In genomic region chr4:117829260-117830123, GRCm38 (mm10) we compare ENCODE assay signal across 8 mouse cellular contexts. TPM values are rescaled to one million over a fixed set of nuclear protein-coding genes. Genes with fewer than 3 reads are reported as not detected.
DNase-seq lines count a peak whose midpoint lies in the region; ATAC-seq and TF ChIP-seq lines count a peak whose summit lies in the region.

No protein-coding gene starts in this region.

- no peaks in the 10 kb centered on the region for H3K4me1 ChIP-seq in hindbrain, postnatal 0 days (ENCODE audit: insufficient read depth, low read length)
- H3K4me1 ChIP-seq in limb, embryonic 14.5 days (ENCODE audit: control insufficient read depth, insufficient read depth, low read length) = peaks cover 3% of the 10 kb centered on the region; the same call in 1 of the 2 replicates
- peaks cover 4% of the 10 kb centered on the region for H3K4me1 ChIP-seq in midbrain, embryonic 14.5 days (ENCODE audit: control insufficient read depth, insufficient read depth, low read length)

- DNase-seq in right cerebral cortex, adult 18-20 months = peak; percentile 36
- no peak for DNase-seq in right cerebral cortex, postnatal 25 days
- DNase-seq in cerebellum, postnatal 36 days = peak; percentile 81 to 84
- DNase-seq in gastrocnemius, adult 8-10 months (ENCODE audit: low spot score in 2 of 2) = peak; percentile 60 to 65
- DNase-seq in hindbrain, postnatal 0 days (ENCODE audit: low spot score) = peak; percentile 79
- DNase-seq in limb, embryonic 14.5 days (ENCODE audit: low spot score) = peak; percentile 50
- DNase-seq in midbrain, embryonic 14.5 days = peak; percentile 85
- peak; percentile 46 to 78 for DNase-seq in spleen, postnatal 36 days (ENCODE audit: low spot score in 2 of 2)

- WGBS in hindbrain, postnatal 0 days = 12% methylated on average over 12 of the region's 12 CpGs
- 8% methylated on average over 12 of the region's 12 CpGs for WGBS in limb, embryonic 14.5 days
- WGBS in midbrain, embryonic 14.5 days = 8% methylated on average over 12 of the region's 12 CpGs

- no peaks in the 10 kb centered on the region for H3K36me3 ChIP-seq in hindbrain, postnatal 0 days (ENCODE audit: insufficient read depth, low read length)
- no peaks in the 10 kb centered on the region for H3K36me3 ChIP-seq in limb, embryonic 14.5 days (ENCODE audit: control insufficient read depth, insufficient read depth, low read length)
- H3K36me3 ChIP-seq in midbrain, embryonic 14.5 days (ENCODE audit: control insufficient read depth, insufficient read depth, low read length) = no peaks in the 10 kb centered on the region

- H3K27ac ChIP-seq in hindbrain, postnatal 0 days = no peak overlapping the region
- no peak overlapping the region for H3K27ac ChIP-seq in limb, embryonic 14.5 days (replicated peaks; ENCODE audit: low read depth, low read length)
- H3K27ac ChIP-seq in midbrain, embryonic 14.5 days (replicated peaks; ENCODE audit: low read depth, low read length) = no peak overlapping the region

- H3K27me3 ChIP-seq in hindbrain, postnatal 0 days (ENCODE audit: insufficient read depth, low read length) = no peaks in the 10 kb centered on the region
- no peaks in the 10 kb centered on the region for H3K27me3 ChIP-seq in limb, embryonic 14.5 days (ENCODE audit: control insufficient read depth, insufficient read depth, low read length)
- H3K27me3 ChIP-seq in midbrain, embryonic 14.5 days (ENCODE audit: control insufficient read depth, insufficient read depth, low read length) = no peaks in the 10 kb centered on the region

- TF ChIP-seq CTCF in hindbrain, postnatal 0 days (IDR thresholded peaks at IDR 0.05; ENCODE audit: low read depth) = peak; percentile 92

- 0 out of 2 replicates have a peak overlapping the region, but pooled peaks have one; percentile 5 for H3K4me2 ChIP-seq in hindbrain, postnatal 0 days (ENCODE audit: low read depth, low read length)
- no peak overlapping the region for H3K4me2 ChIP-seq in limb, embryonic 14.5 days (replicated peaks; ENCODE audit: low read depth, low read length, severe bottlenecking)
- H3K4me2 ChIP-seq in midbrain, embryonic 14.5 days (ENCODE audit: low read length) = peak overlapping the region; percentile 11; the same call in 1 of the 2 replicates

- peak; percentile 55 for ATAC-seq in hindbrain, postnatal 0 days
- peak; percentile 31 for ATAC-seq in limb, embryonic 14.5 days (ENCODE audit: low FRiP score, low read depth)
- peak; percentile 52; the same call in 1 of the 2 replicates for ATAC-seq in midbrain, embryonic 14.5 days (ENCODE audit: low FRiP score, low TSS enrichment)

- H3K9me3 ChIP-seq in hindbrain, postnatal 0 days (ENCODE audit: low read length) = no peaks in the 10 kb centered on the region
- no peaks in the 10 kb centered on the region for H3K9me3 ChIP-seq in limb, embryonic 14.5 days (ENCODE audit: control insufficient read depth, low read length)
- H3K9me3 ChIP-seq in midbrain, embryonic 14.5 days (ENCODE audit: control insufficient read depth, low read length) = no peaks in the 10 kb centered on the region

- no peak for TF ChIP-seq POLR2A in limb, embryonic 14.5 days (IDR thresholded peaks at IDR 0.05; ENCODE audit: borderline replicate concordance, extremely low read depth, insufficient read depth, insufficient read length)

- H3K4me3 ChIP-seq in hindbrain, postnatal 0 days (ENCODE audit: low read length) = no peak overlapping the region
- no peak overlapping the region for H3K4me3 ChIP-seq in limb, embryonic 14.5 days (replicated peaks; ENCODE audit: low read length)
- no peak overlapping the region for H3K4me3 ChIP-seq in midbrain, embryonic 14.5 days (replicated peaks; ENCODE audit: low read depth, low read length)

- H3K9ac ChIP-seq in hindbrain, postnatal 0 days (replicated peaks; ENCODE audit: low read length) = no peak overlapping the region
- no peak overlapping the region for H3K9ac ChIP-seq in limb, embryonic 14.5 days (ENCODE audit: low read depth, low read length, severe bottlenecking)
- no peak overlapping the region for H3K9ac ChIP-seq in midbrain, embryonic 14.5 days (replicated peaks; ENCODE audit: low read length)

RNA-seq across cellular contexts. Expression of gene Slc6a9, which starts 4.8 kb away (rescaled TPM):
- 10 to 100 TPM in 1 of 4 experiments, 1 to 10 TPM in 3; 6.3 to 12.0 (median 8.8) TPM for total RNA-seq in gastrocnemius, adult 8-10 months (2022)
- total RNA-seq in hindbrain, postnatal 0 days (2014; rRNA removed) = 107 and 132 TPM in 2 replicates
- polyA plus RNA-seq in hindbrain, postnatal 0 days (2015; fragmentation: Nextera tagmentation; extraction: Ambion mirVana) = 79.7 and 82.9 TPM in 2 replicates
- polyA plus RNA-seq in limb, embryonic 14.5 days (2012; rRNA removed) = 30.1 and 46.7 TPM in 2 replicates
- 9.7 and 12.2 TPM in 2 replicates for polyA plus RNA-seq in limb, embryonic 14.5 days (2014; fragmentation: Nextera tagmentation; extraction: Ambion mirVana)
- 18.4 and 26.4 TPM in 2 replicates for polyA plus RNA-seq in midbrain, embryonic 14.5 days (2014; fragmentation: Nextera tagmentation; extraction: Ambion mirVana)

RNA-seq across cellular contexts. Expression of gene Ccdc24, which starts 42.9 kb away (rescaled TPM):
- total RNA-seq in gastrocnemius, adult 8-10 months (2022) = under 1 TPM in 2 of 4 experiments, not detected in 2; 0.24 to 0.56 TPM
- 2.0 and 3.4 TPM in 2 replicates for total RNA-seq in hindbrain, postnatal 0 days (2014; rRNA removed)
- 1.7 and 2.2 TPM in 2 replicates for polyA plus RNA-seq in hindbrain, postnatal 0 days (2015; fragmentation: Nextera tagmentation; extraction: Ambion mirVana)
- 15.1 and 19.9 TPM in 2 replicates for polyA plus RNA-seq in limb, embryonic 14.5 days (2012; rRNA removed)
- polyA plus RNA-seq in limb, embryonic 14.5 days (2014; fragmentation: Nextera tagmentation; extraction: Ambion mirVana) = 1.6 and 1.8 TPM in 2 replicates
- 3.0 TPM in 2 replicates for polyA plus RNA-seq in midbrain, embryonic 14.5 days (2014; fragmentation: Nextera tagmentation; extraction: Ambion mirVana)

RNA-seq across cellular contexts. Expression of gene B4galt2, which starts 53.8 kb away (rescaled TPM):
- 1 to 10 TPM; 1.7 to 3.5 (median 2.1) TPM for total RNA-seq in gastrocnemius, adult 8-10 months (2022)
- 286 and 304 TPM in 2 replicates for total RNA-seq in hindbrain, postnatal 0 days (2014; rRNA removed)
- 71.5 and 77.0 TPM in 2 replicates for polyA plus RNA-seq in hindbrain, postnatal 0 days (2015; fragmentation: Nextera tagmentation; extraction: Ambion mirVana)
- polyA plus RNA-seq in limb, embryonic 14.5 days (2012; rRNA removed) = 95.4 and 149 TPM in 2 replicates
- polyA plus RNA-seq in limb, embryonic 14.5 days (2014; fragmentation: Nextera tagmentation; extraction: Ambion mirVana) = 43.4 and 48.8 TPM in 2 replicates
- 78.1 and 94.2 TPM in 2 replicates for polyA plus RNA-seq in midbrain, embryonic 14.5 days (2014; fragmentation: Nextera tagmentation; extraction: Ambion mirVana)

RNA-seq across cellular contexts. Expression of gene Atp6v0b, which starts 57.6 kb away (rescaled TPM):
- total RNA-seq in gastrocnemius, adult 8-10 months (2022) = 10 to 100 TPM; 86.6 to 96.0 (median 94.8) TPM
- total RNA-seq in hindbrain, postnatal 0 days (2014; rRNA removed) = 579 and 615 TPM in 2 replicates
- 637 and 643 TPM in 2 replicates for polyA plus RNA-seq in hindbrain, postnatal 0 days (2015; fragmentation: Nextera tagmentation; extraction: Ambion mirVana)
- 262 and 310 TPM in 2 replicates for polyA plus RNA-seq in limb, embryonic 14.5 days (2012; rRNA removed)
- 216 and 224 TPM in 2 replicates for polyA plus RNA-seq in limb, embryonic 14.5 days (2014; fragmentation: Nextera tagmentation; extraction: Ambion mirVana)
- polyA plus RNA-seq in midbrain, embryonic 14.5 days (2014; fragmentation: Nextera tagmentation; extraction: Ambion mirVana) = 528 and 640 TPM in 2 replicates
